Mouse (Mus musculus): Measurements from ENCODE around the gene Hk2. TPM values are rescaled to one million over a fixed set of nuclear protein-coding genes. Genes with fewer than 3 reads are reported as not detected.

Hk2 gene
- total RNA-seq, 2 experiments from 2014 or later, result 2.4 to 3.4 TPM

- DNase-seq, result no peak
- intact Hi-C loops (cut with DNase I), result no loop called here
Observed at GRCm38 (mm10) chr6:82771059-82771458, 3.2 kb downstream of the Hk2 start.

- intact Hi-C loops (cut with DNase I), result no loop called here
- DNase-seq, result no peak
Observed at GRCm38 (mm10) chr6:82770286-82770685, 4.0 kb downstream of the Hk2 start.

- DNase-seq, result no peak
- intact Hi-C loops (cut with DNase I), result no loop called here
Observed at GRCm38 (mm10) chr6:82769704-82770103, 4.5 kb downstream of the Hk2 start.

- DNase-seq, result no peak
- intact Hi-C loops (cut with DNase I), result no loop called here
Observed at GRCm38 (mm10) chr6:82767734-82768586, 6.3 kb downstream of the Hk2 start.

GRCm38 (mm10) chr6:82766636-82767035, 7.6 kb downstream of the Hk2 start:
- intact Hi-C loops (cut with DNase I), result no loop called here
- no peak for DNase-seq

GRCm38 (mm10) chr6:82765261-82765660, 9.0 kb downstream of the Hk2 start:
- DNase-seq, result no peak
- intact Hi-C loops (cut with DNase I), result no loop called here

GRCm38 (mm10) chr6:82763871-82764503, 10.3 kb downstream of the Hk2 start:
- DNase-seq, result no peak
- intact Hi-C loops (cut with DNase I), result no loop called here

GRCm38 (mm10) chr6:82762728-82763127, 11.5 kb downstream of the Hk2 start:
- no peak for DNase-seq
- intact Hi-C loops (cut with DNase I), result no loop called here

GRCm38 (mm10) chr6:82760749-82761357, 13.4 kb downstream of the Hk2 start:
- intact Hi-C loops (cut with DNase I), result no loop called here
- DNase-seq, result no peak

- intact Hi-C loops (cut with DNase I), result no loop called here
- no peak for DNase-seq
Observed at GRCm38 (mm10) chr6:82759241-82759640, 15.0 kb downstream of the Hk2 start.

- no peak for DNase-seq
- intact Hi-C loops (cut with DNase I), result no loop called here
Observed at GRCm38 (mm10) chr6:82756799-82757210, 17.4 kb downstream of the Hk2 start.

- DNase-seq, result no peak
- intact Hi-C loops (cut with DNase I), result no loop called here
Observed at GRCm38 (mm10) chr6:82756216-82756615, 18.0 kb downstream of the Hk2 start.

- DNase-seq, result no peak
Observed at GRCm38 (mm10) chr6:82755338-82755737, 18.9 kb downstream of the Hk2 start.

GRCm38 (mm10) chr6:82754769-82755168, 19.5 kb downstream of the Hk2 start:
- intact Hi-C loops (cut with DNase I), result no loop called here
- DNase-seq, result no peak

More at GRCm38 (mm10) chr6:82755338-82755737, 18.9 kb downstream of the Hk2 start:
- intact Hi-C loops (cut with DNase I), result no loop called here

- intact Hi-C loops (cut with DNase I), result no loop called here
- DNase-seq, result no peak
Observed at GRCm38 (mm10) chr6:82753638-82754361, 20.5 kb downstream of the Hk2 start.

- DNase-seq, result no peak
- intact Hi-C loops (cut with DNase I), result no loop called here
Observed at GRCm38 (mm10) chr6:82753061-82753460, 21.2 kb downstream of the Hk2 start.

GRCm38 (mm10) chr6:82751791-82752190, 22.5 kb downstream of the Hk2 start:
- DNase-seq, result no peak
- intact Hi-C loops (cut with DNase I), result no loop called here

- intact Hi-C loops (cut with DNase I), result no loop called here
- peak; percentile 39 for DNase-seq
Observed at GRCm38 (mm10) chr6:82751031-82751430, 23.2 kb downstream of the Hk2 start.

GRCm38 (mm10) chr6:82750063-82750462, 24.2 kb downstream of the Hk2 start:
- DNase-seq, result no peak
- intact Hi-C loops (cut with DNase I), result no loop called here

- intact Hi-C loops (cut with DNase I), result loop anchor here (10.0 kb wide), 1 partner anchor 137 kb away; no protein-coding TSS in a partner anchor
- DNase-seq, result peak; percentile 32
Observed at GRCm38 (mm10) chr6:82748106-82748672, 26.1 kb downstream of the Hk2 start.

GRCm38 (mm10) chr6:82747085-82747484, 27.2 kb downstream of the Hk2 start:
- DNase-seq, result no peak
- intact Hi-C loops (cut with DNase I), result loop anchor here (10.0 kb wide), 1 partner anchor 138 kb away; no protein-coding TSS in a partner anchor
